Mouse (Mus musculus) forebrain, embryonic 10.5 days (tissue): ENCODE data around the gene Ddo. TPM values are rescaled to one million over a fixed set of nuclear protein-coding genes. Genes with fewer than 3 reads are reported as not detected.

ENCODE experiments used
- DNase-seq: peaks from one replicate; pipeline ENCODE4 v3.0.0-alpha.2; 2017; ENCODE audit warnings: low spot score; ENCODE audit errors: extremely low spot score
- H3K27ac ChIP-seq: fragments of 300-500 bp; sonication (generic); 2 replicates; pipeline ENCODE4 v1.5.1; 2016; ENCODE audit warnings: mild to moderate bottlenecking
- H3K27me3 ChIP-seq: fragments of 300-500 bp; sonication (generic); 2 replicates; pipeline ENCODE4 v1.6.1; 2016; ENCODE audit warnings: mild to moderate bottlenecking; ENCODE audit not compliant: poor library complexity, severe bottlenecking
- H3K36me3 ChIP-seq: fragments of 300-500 bp; sonication (generic); replicated peaks from 2 replicates; pipeline ENCODE4 v1.6.1; 2016; ENCODE audit warnings: mild to moderate bottlenecking, moderate library complexity
- H3K4me1 ChIP-seq: fragments of 300-500 bp; sonication (generic); 2 replicates; pipeline ENCODE4 v1.6.1; 2016
- H3K4me3 ChIP-seq: fragments of 300-500 bp; sonication (generic); 2 replicates; pipeline ENCODE4 v1.5.1; 2016; ENCODE audit warnings: mild to moderate bottlenecking, moderate library complexity
- H3K9me3 ChIP-seq: fragments of 300-500 bp; sonication (generic); 2 replicates; pipeline ENCODE4 v1.6.1; 2016; ENCODE audit warnings: mild to moderate bottlenecking, moderate library complexity
- WGBS: fragments of 180-500 bp; shearing (Covaris S2); methylation state at CpG from one replicate; pipeline ENCODE4 v1.1.7; 2016; 5-methylcytosine and 5-hydroxymethylcytosine counted together
- polyA plus RNA-seq: library from polyadenylated mRNA; unstranded; fragments of >200 nt; fragmentation: Nextera tagmentation; extraction: Ambion mirVana; gene quantifications from 2 replicates; pipeline ENCODE4 v1.2.1, GENCODE M21; 2016

The Ddo gene
- polyA plus RNA-seq, 1 experiment from 2014 or later = 0.14 TPM

DNA sequence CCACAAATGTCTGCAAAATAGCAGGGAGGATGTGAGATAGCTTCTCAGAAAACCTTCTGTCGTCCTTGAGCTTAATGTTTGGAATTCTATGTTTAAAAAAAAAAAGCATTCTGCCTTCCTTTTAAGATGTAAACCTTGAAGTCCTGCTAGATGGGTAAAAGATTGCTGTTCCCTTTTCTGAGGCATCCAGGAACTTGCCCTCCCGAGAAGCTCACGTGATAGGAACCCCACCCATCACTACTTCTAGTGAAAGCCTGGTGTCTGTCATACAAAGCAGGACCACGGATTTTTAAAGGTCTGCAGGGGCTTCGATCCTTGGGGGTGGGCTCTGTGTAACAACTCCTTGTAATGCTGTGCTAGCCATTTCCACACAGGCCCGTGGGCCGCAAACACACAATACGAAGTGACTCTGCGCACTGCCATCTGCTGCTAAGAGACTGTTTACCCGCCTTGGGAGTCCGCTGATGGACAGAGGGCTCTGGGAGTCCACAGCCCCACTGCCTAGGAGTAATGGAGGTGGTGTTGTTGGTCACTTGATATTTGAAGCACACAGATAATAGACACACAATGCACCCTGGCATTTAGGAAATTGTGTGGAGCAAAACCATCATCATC, 96.6 kb downstream of the Ddo start:
- WGBS = 72% methylated on average over 11 of the region's 11 CpGs
- Histone ChIP-seq H3K4me3 (no peak overlapping the region), H3K4me1 (peaks cover 43% of the 10 kb centered on the region), H3K9me3 (no peaks in the 10 kb centered on the region), H3K36me3 (no peaks in the 10 kb centered on the region), H3K27me3 (no peaks in the 10 kb centered on the region), H3K27ac (peak overlapping the region; percentile 58; the same call in 1 of the 2 replicates)
- DNase-seq = peak; percentile 13

DNA sequence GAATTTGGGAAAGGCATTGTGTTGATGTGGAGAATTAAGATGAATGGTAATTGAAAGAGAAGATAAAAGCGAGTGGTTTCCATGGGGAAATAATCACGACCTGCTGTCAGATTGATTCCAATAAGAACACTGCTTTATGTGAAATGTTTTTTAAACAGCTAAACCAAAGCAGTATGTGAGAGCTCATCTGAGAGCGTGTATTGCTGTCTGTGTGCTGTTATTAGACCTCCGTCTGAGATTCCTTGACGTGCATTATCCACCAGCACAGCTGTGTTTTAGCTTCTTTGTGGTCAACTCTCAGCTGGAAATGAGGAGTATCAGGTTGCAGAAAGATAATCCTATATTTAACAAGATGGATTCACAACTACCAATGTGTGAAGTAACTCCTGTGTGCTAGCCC, 97.2 kb downstream of the Ddo start:
- Histone ChIP-seq H3K4me3 (no peak overlapping the region), H3K27ac (no peak overlapping the region), H3K4me1 (peaks cover 43% of the 10 kb centered on the region), H3K36me3 (no peaks in the 10 kb centered on the region), H3K27me3 (no peaks in the 10 kb centered on the region), H3K9me3 (no peaks in the 10 kb centered on the region)
- DNase-seq = peak; percentile 11
- 41% methylated on average over 5 of the region's 5 CpGs for WGBS

DNA sequence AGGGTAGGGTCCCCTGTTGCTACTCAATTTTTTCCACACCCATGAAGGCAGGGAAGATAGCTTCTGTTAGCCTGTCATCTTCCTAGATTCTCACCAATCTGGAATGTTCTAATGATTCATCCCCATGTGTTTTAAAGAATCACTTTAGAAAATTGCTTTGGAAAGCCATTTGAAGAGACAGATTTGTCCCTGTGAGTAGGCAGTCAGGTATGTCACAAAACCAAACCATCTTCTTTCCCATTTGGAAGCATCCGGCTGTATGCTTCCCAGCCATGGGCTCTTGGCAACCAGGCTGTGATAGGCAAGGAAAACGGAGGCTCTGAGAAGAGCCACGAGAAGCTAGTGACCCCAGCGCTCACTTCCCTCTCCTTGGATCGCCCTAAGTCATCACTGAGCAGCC, 100.4 kb downstream of the Ddo start:
- no peaks in the 10 kb centered on the region for H3K27me3 ChIP-seq
- WGBS = 83% methylated on average over 5 of the region's 5 CpGs
- H3K27ac ChIP-seq = no peak overlapping the region
- H3K4me1 ChIP-seq = peaks cover 23% of the 10 kb centered on the region
- no peak for DNase-seq
- H3K36me3 ChIP-seq = no peaks in the 10 kb centered on the region
- no peak overlapping the region for H3K4me3 ChIP-seq
- H3K9me3 ChIP-seq = no peaks in the 10 kb centered on the region

Other genes with a start within 250 kb of the Ddo start
- gene Slc22a16, start 59.7 kb upstream of the Ddo start, polyA plus RNA-seq = not detected in 2 replicates
- 0.53 and 0.78 TPM in 2 replicates for gene Mettl24, start 53.3 kb downstream of the Ddo start, polyA plus RNA-seq